Mouse (Mus musculus) kidney, postnatal 36 days (tissue): ENCODE measurements around the gene Fbxw2.
"Not testable (repeated sequence)": the region's sequence is repeated elsewhere in the genome, so short reads cannot be mapped to it uniquely, and the experiment has no call there.

Experiments
- DNase-seq, 2 experiments: peaks; one replicate each; pipeline ENCODE4 v3.0.0; 2021 to 2022; ENCODE audit warnings: mixed read lengths in 2 of 2

The Fbxw2 gene

DNA sequence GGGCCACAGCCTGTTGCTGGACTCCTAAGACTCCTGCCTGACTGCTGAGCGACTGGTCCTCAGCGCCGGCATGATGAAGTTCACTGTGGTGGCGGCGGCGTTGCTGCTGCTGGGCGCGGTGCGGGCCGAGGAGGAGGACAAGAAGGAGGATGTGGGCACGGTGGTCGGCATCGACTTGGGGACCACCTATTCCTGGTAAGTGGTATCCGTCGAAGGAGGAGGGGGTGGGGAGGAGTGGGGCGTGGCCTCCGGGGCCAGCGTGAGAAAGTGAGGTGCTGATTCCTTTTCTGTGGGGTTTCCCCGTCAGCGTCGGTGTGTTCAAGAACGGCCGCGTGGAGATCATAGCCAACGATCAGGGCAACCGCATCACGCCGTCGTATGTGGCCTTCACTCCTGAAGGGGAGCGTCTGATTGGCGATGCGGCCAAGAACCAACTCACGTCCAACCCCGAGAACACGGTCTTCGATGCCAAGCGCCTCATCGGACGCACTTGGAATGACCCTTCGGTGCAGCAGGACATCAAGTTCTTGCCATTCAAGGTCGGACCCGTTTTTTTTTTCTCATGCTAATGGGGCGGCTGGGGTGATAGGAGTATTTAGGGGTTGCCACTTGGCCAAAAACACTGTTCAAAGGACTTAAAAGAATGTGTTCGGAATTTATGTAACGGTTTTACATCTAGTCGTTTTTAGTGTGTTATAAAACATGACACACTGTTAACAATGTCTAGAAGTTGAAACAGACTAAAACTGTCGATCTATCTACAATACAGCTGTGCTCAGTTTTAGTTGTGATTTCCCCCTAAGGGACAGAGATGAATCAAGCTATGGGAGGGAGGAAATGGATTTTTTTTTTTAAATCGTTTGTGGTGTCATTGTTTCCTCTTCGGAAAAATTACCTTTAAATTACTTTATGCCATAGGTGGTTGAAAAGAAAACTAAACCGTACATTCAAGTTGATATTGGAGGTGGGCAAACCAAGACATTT, 53.6 kb downstream of the Fbxw2 start:
- peak; percentile 31 to 68 for DNase-seq

DNA sequence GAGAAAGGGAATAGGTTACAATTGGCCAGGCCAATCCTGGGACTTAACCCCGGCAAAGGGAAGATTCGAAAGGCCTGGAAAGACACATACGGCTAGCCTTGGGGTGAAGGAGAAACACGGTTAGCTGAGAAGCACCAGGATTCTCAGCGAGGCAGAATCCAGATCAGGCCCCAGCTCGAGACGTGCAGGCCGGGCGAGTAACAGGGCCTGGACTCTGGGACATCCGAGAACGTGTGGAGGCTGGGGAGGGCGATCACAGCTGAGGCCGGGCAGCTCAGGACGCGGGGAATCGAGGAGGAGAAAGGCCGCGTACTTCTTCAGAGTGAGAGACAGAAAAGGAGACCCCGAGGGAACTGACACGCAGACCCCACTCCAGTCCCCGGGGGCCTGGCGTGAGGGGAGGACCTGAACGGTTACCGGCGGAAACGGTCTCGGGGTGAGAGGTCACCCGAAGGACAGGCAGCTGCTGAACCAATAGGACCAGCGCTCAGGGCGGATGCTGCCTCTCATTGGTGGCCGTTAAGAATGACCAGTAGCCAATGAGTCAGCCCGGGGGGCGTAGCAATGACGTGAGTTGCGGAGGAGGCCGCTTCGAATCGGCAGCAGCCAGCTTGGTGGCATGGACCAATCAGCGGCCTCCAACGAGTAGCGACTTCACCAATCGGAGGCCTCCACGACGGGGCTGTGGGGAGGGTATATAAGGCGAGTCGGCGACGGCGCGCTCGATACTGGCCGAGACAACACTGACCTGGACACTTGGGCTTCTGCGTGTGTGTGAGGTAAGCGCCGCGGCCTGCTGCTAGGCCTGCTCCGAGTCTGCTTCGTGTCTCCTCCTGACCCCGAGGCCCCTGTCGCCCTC, 54.5 kb downstream of the Fbxw2 start, which contains the start of gene Hspa5:
TSS of gene Hspa5 (plus strand) at position 603 of the 859 bp plus-strand sequence.
- DNase-seq = peak; percentile 99 to 100

GRCm38 (mm10) chr2:34770951-34771350, 55.2 kb downstream of the Fbxw2 start:
- no peak for DNase-seq

GRCm38 (mm10) chr2:34770049-34770448, 56.1 kb downstream of the Fbxw2 start:
- no peak for DNase-seq

- no peak for DNase-seq
These were observed 61.3 kb downstream of the Fbxw2 start for GRCm38 (mm10) chr2:34764801-34765200.

DNA sequence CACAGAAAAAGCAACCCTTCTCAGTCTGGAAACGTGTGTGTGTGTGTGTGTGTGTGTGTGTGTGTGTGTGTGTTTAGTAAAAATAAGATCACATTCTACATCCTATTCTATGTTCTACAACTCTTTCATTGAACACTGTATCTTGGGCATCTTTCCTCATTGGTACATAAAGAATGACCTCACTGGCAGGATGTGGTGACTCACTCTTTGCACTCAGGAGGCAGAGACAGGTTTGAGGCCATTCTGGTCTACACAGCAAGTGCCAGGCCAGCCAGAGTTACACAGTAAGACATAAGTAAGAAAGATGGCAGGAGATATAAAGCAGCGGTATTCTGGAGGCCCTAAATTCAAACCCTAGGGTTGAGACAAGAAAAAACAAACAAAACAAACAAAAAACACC, 63.2 kb downstream of the Fbxw2 start:
- DNase-seq = no peak

DNA sequence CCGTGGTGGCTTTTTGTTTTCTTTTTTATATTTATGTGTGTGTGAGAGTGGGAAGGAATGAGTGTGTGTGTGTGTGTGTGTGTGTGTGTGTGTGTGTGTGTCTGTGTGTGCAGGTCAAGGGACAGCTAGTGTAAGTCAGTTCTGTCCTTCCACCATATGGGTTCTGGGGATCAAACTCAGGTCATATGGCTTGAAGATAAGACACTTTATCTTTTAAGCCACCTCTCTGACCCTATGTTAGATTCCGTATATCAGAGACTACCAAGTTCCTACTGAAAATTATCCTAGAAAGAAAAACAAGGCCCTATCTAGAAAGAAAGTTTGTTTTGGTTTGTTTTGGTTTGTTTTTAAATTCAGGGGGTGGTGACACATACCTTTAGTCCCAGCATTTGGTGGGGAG, 63.9 kb downstream of the Fbxw2 start:
- DNase-seq = no peak

DNA sequence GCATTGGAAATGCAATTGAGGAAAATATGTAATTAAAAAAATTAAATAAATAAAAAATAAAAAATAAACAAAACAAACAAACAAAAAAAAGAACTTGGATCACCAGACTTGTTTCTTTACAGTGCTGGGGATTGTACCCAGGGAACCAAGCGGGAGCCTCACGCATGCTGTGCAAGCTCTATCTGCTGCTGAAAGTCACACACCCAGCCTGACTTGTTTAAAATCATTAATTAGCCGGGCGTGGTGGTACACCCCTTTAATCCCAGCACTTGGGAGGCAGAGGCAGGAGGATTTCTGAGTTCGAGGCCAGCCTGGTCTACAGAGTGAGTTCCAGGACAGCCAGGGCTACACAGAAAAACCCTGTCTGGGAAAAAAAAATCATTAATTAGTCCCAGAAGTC, 64.8 kb downstream of the Fbxw2 start:
- DNase-seq = not testable (repeated sequence)

- DNase-seq = no peak
These were observed 68.8 kb downstream of the Fbxw2 start for GRCm38 (mm10) chr2:34757341-34757740.

DNA sequence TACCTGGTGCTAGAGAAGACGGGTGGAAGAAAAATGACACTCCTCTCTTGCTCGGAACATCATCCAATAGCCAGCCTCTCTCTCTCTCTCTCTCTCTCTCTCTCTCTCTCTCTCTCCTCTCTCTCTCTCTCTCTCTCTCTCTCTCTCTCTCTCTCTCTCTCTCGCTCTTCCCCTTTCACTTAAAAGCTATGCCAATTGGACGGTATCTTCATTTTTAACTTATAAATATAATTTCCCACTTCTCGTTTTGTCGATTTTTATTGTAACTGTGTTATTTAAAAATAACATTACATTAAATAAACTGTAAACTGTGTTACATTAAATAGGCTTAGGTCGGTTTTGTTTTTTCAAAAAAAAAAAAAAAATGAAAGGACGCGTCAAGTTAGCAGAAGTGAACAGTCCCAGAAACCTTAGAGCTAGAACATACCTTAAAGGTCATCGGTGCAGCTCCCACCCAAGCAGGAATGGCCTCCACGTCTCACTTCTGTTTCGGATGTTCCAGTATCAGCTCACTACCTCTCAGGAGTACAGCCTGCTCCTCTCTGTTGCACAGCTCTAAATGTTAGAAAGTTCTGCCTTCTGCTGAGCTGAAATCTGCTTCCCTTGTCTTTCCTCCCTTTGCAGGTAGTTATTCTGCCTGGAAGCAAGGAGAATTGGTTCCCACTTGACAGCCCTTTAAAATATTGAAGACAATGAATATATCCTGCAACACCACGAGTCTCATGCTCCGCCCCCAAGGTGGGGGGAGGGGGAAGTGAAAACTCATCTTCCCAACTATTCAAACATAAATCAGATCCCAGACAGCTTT, 71.4 kb downstream of the Fbxw2 start, which contains the start of gene Gapvd1:
TSS of gene Gapvd1 (minus strand) at position 682 of the 808 bp plus-strand sequence.
- DNase-seq = peak; percentile 33 to 64
